Mouse (Mus musculus) ES-Bruce4 (cell line): ENCODE measurements around the gene Cyp4f13.

ENCODE experiments used
- CTCF ChIP-seq: IDR thresholded peaks from one replicate; pipeline ENCODE4 v1.8.1; 2011; ENCODE audit warnings: low read depth, low read length
- POLR2A ChIP-seq: IDR thresholded peaks from one replicate; pipeline ENCODE4 v1.8.1; 2011; ENCODE audit warnings: low read length; ENCODE audit not compliant: insufficient read depth

- TF ChIP-seq POLR2A (no peak), CTCF (no peak)
Measured at GRCm38 (mm10) chr17:32878773-32879172, 68.4 kb downstream of the Cyp4f13 start.
